Mouse (Mus musculus): Measurements from ENCODE around the gene Gnaz.

DNA sequence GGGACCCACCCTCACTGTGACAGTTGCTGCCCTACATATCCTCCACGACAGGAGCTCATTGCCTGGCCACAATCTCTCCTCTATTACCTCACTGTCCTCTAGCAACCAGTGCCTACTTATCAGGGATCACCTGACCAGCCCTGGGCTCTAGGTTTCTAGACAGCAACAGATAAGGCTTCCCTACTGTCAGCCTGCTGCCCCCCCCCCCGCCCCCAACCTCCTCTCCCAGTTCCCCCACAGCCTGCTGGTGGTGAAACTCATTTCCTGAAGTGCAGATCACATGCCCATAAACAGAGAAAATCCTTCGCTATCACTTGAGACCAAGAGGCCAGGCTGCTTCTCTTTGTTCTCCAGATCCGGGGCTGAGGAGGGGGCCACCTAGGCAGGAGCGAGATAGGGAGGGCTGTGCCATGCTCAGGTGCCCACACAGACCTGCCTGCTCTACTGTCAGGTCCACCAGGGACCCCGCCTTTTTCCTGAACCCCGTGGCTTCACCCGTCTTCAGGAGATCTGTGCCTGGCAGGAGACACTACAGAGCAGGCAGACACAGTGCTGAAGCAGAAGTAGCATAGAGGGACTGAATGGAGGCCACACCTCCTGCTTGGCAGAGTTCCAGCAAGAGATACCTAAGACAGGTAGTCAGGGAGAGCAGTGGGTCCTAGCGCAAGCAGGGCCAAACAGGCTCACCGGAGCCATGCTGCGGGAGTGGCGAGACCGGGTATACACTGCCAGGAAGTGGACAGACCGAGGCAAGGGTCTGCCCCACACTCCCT lies 20.9 kb downstream of the Gnaz start:
- no peak for TF ChIP-seq POLR2A (IDR thresholded peaks at IDR 0.05; ENCODE audit: control insufficient read depth, low read depth, low read length)
- TF ChIP-seq CTCF (IDR thresholded peaks at IDR 0.05; ENCODE audit: control insufficient read depth, insufficient read depth, insufficient replicate concordance, low read depth, low read length): no peak

All from testis, adult 2 months (tissue).